ENCODE assay signal across 8 mouse cellular contexts in genomic region chr4:130198694-130199670, GRCm38 (mm10). TPM values are rescaled to one million over a fixed set of nuclear protein-coding genes. Genes with fewer than 3 reads are reported as not detected.
A peak's percentile ranks its signal among the peaks of the same experiment; 100 is the strongest.
DNase-seq lines count a peak whose midpoint lies in the region; ATAC-seq and TF ChIP-seq lines count a peak whose summit lies in the region.

No protein-coding gene starts in this region.

- no peaks in the 10 kb centered on the region for H3K4me1 ChIP-seq in intestine, postnatal 0 days (replicated peaks; ENCODE audit: control insufficient read depth, insufficient read depth, low read length)
- H3K4me1 ChIP-seq in midbrain, embryonic 11.5 days (ENCODE audit: control insufficient read depth, insufficient read depth, low read length): no peaks in the 10 kb centered on the region

- peak overlapping the region; percentile 64 for H3K4me2 ChIP-seq in intestine, postnatal 0 days (replicated peaks; ENCODE audit: low read depth)
- H3K4me2 ChIP-seq in midbrain, embryonic 11.5 days: peak overlapping the region; percentile 32

- DNase-seq in adrenal gland, postnatal 10 days: peak; percentile 97
- peak; percentile 88 for DNase-seq in embryo, embryonic 9.5 days (ENCODE audit: extremely low spot score)
- peak; percentile 64 to 81 for DNase-seq in gastrocnemius, postnatal 4 days (ENCODE audit: low spot score in 2 of 2)
- DNase-seq in left cerebral cortex, postnatal 36 days (ENCODE audit: low spot score in 2 of 2): peak; percentile 84 to 86
- DNase-seq in midbrain, embryonic 11.5 days (ENCODE audit: low spot score, missing footprints): peak; percentile 99
- DNase-seq in right cerebral cortex, postnatal 4 days: peak; percentile 92
- DNase-seq in yolk sac, embryonic 10.5 days (ENCODE audit: low spot score): peak; percentile 78

- H3K36me3 ChIP-seq in intestine, postnatal 0 days (ENCODE audit: control insufficient read depth, insufficient read depth): no peaks in the 10 kb centered on the region
- H3K36me3 ChIP-seq in midbrain, embryonic 11.5 days (ENCODE audit: control insufficient read depth, insufficient read depth, low read length): no peaks in the 10 kb centered on the region

- ATAC-seq in intestine, postnatal 0 days: peak; percentile 55
- ATAC-seq in midbrain, embryonic 11.5 days (ENCODE audit: low FRiP score): peak; percentile 72; the same call in 1 of the 2 replicates

- H3K27ac ChIP-seq in intestine, postnatal 0 days (ENCODE audit: low read depth, low read length): no peak overlapping the region
- H3K27ac ChIP-seq in midbrain, embryonic 11.5 days (ENCODE audit: low read depth, low read length): no peak overlapping the region

- TF ChIP-seq CTCF in intestine, postnatal 0 days (IDR thresholded peaks at IDR 0.05; ENCODE audit: low read depth): peak; percentile 99

- no peaks in the 10 kb centered on the region for H3K9me3 ChIP-seq in intestine, postnatal 0 days (ENCODE audit: control insufficient read depth)
- H3K9me3 ChIP-seq in midbrain, embryonic 11.5 days (ENCODE audit: control insufficient read depth, low read length): no peaks in the 10 kb centered on the region

- WGBS in intestine, postnatal 0 days: 15% methylated on average over 35 of the region's 35 CpGs
- 18% methylated on average over 35 of the region's 35 CpGs for WGBS in midbrain, embryonic 11.5 days

- intact Hi-C loops in left cerebral cortex, postnatal 36 days (cut with DNase I): loop anchor here (1.0 to 2.0 kb wide), 2 partner anchors 47 to 94 kb away; no protein-coding TSS in a partner anchor

- peak overlapping the region; percentile 35 for H3K4me3 ChIP-seq in intestine, postnatal 0 days (ENCODE audit: low read depth, low read length)
- peak overlapping the region; percentile 24; the same call in 1 of the 2 replicates for H3K4me3 ChIP-seq in midbrain, embryonic 11.5 days (ENCODE audit: low read depth, low read length)

- peaks cover 8% of the 10 kb centered on the region; the same call in 1 of the 2 replicates for H3K27me3 ChIP-seq in intestine, postnatal 0 days (replicated peaks; ENCODE audit: control insufficient read depth, insufficient read depth, low read length)
- H3K27me3 ChIP-seq in midbrain, embryonic 11.5 days (ENCODE audit: control insufficient read depth, insufficient read depth, low read length): no peaks in the 10 kb centered on the region

- H3K9ac ChIP-seq in intestine, postnatal 0 days (ENCODE audit: low read depth, low read length): 0 out of 2 replicates have a peak overlapping the region, but pooled peaks have one; percentile 23
- peak overlapping the region; percentile 6 for H3K9ac ChIP-seq in midbrain, embryonic 11.5 days (ENCODE audit: low read length)

RNA-seq across cellular contexts. Expression of gene Gm853, which starts 23.2 kb away (rescaled TPM):
- total RNA-seq in adrenal gland, postnatal 10 days (2021): not detected
- total RNA-seq in gastrocnemius, postnatal 4 days (2021): not detected
- polyA plus RNA-seq in intestine, postnatal 0 days (2015; fragmentation: Nextera tagmentation; extraction: Ambion mirVana): not detected in 2 replicates
- not detected for total RNA-seq in left cerebral cortex, postnatal 36 days (2021)
- polyA plus RNA-seq in midbrain, embryonic 11.5 days (2014; fragmentation: Nextera tagmentation; extraction: Ambion mirVana): not detected in 2 replicates

RNA-seq across cellular contexts. Expression of gene Tinagl1, which starts 24.1 kb away (rescaled TPM):
- 100 to 1,000 TPM in 1 of 2 experiments, 10 to 100 TPM in 1; 69.2 to 114 TPM for total RNA-seq in adrenal gland, postnatal 10 days (2021)
- 10 to 100 TPM; 35.7 to 39.9 TPM for total RNA-seq in gastrocnemius, postnatal 4 days (2021)
- 87.2 and 88.8 TPM in 2 replicates for polyA plus RNA-seq in intestine, postnatal 0 days (2015; fragmentation: Nextera tagmentation; extraction: Ambion mirVana)
- 10 to 100 TPM in 1 of 2 experiments, 1 to 10 TPM in 1; 8.0 to 13.4 TPM for total RNA-seq in left cerebral cortex, postnatal 36 days (2021)
- polyA plus RNA-seq in midbrain, embryonic 11.5 days (2014; fragmentation: Nextera tagmentation; extraction: Ambion mirVana): 5.1 and 6.1 TPM in 2 replicates

RNA-seq across cellular contexts. Expression of gene Hcrtr1, which starts 59.8 kb away (rescaled TPM):
- total RNA-seq in adrenal gland, postnatal 10 days (2021): 1 to 10 TPM in 1 of 2 experiments, under 1 TPM in 1; 0.78 to 1.7 TPM
- not detected for total RNA-seq in gastrocnemius, postnatal 4 days (2021)
- 0.81 and 0.91 TPM in 2 replicates for polyA plus RNA-seq in intestine, postnatal 0 days (2015; fragmentation: Nextera tagmentation; extraction: Ambion mirVana)
- 1 to 10 TPM; 2.0 to 2.4 TPM for total RNA-seq in left cerebral cortex, postnatal 36 days (2021)
- 0.14 and 0.18 TPM in 2 replicates for polyA plus RNA-seq in midbrain, embryonic 11.5 days (2014; fragmentation: Nextera tagmentation; extraction: Ambion mirVana)
